Mouse (Mus musculus) kidney, postnatal 0 days (tissue): Measurements from ENCODE around the gene Lemd2. TPM values are rescaled to one million over a fixed set of nuclear protein-coding genes. Genes with fewer than 3 reads are reported as not detected.
A peak's percentile ranks its signal among the peaks of the same experiment; 100 is the strongest.

Experiments used
- ATAC-seq: fragments of 200-750 bp; cut with Nextera tagmentation; replicated peaks from 2 replicates; pipeline ENCODE4 v1.8.0; 2017; ENCODE audit warnings: low read depth, moderate number of reproducible peaks, moderate TSS enrichment, moderate library complexity; ENCODE audit not compliant: low FRiP score
- DNase-seq: peaks from one replicate; pipeline ENCODE4 v3.0.0-alpha.2; 2016; ENCODE audit warnings: low spot score
- H3K27ac ChIP-seq: fragments of 300-500 bp; sonication (generic); 2 replicates; pipeline ENCODE4 v1.5.1; 2014; ENCODE audit warnings: mild to moderate bottlenecking
- H3K27me3 ChIP-seq: fragments of 300-500 bp; sonication (generic); 2 replicates; pipeline ENCODE4 v1.6.1; 2014; ENCODE audit warnings: low read length, mixed read lengths; ENCODE audit not compliant: insufficient read depth
- H3K36me3 ChIP-seq: fragments of 300-500 bp; sonication (generic); 2 replicates; pipeline ENCODE4 v1.6.1; 2014; ENCODE audit warnings: low read length, mixed read lengths; ENCODE audit not compliant: insufficient read depth
- H3K4me1 ChIP-seq: fragments of 300-500 bp; sonication (generic); replicated peaks from 2 replicates; pipeline ENCODE4 v1.6.1; 2014; ENCODE audit warnings: antibody characterized with exemption, low read length, mixed read lengths; ENCODE audit not compliant: insufficient read depth
- H3K4me2 ChIP-seq: fragments of 300-500 bp; sonication (generic); 2 replicates; pipeline ENCODE4 v1.6.1; 2014; ENCODE audit warnings: mild to moderate bottlenecking, low read length, moderate library complexity, mixed read lengths
- H3K4me3 ChIP-seq: fragments of 300-500 bp; sonication (generic); replicated peaks from 2 replicates; pipeline ENCODE4 v1.5.1; 2014; ENCODE audit warnings: low read depth, low read length
- H3K9ac ChIP-seq: fragments of 300-500 bp; sonication (generic); 2 replicates; pipeline ENCODE4 v1.6.1; 2014; ENCODE audit warnings: low read depth, low read length
- H3K9me3 ChIP-seq: fragments of 300-500 bp; sonication (generic); replicated peaks from 2 replicates; pipeline ENCODE4 v1.6.1; 2016; ENCODE audit warnings: low read length, inconsistent platforms, mixed read lengths
- CTCF ChIP-seq: IDR thresholded peaks from 2 replicates; pipeline ENCODE4 v1.5.1; 2016; ENCODE audit warnings: antibody characterized with exemption, low read depth, mild to moderate bottlenecking, moderate library complexity
- WGBS: fragments of 180-500 bp; shearing (Covaris S2); extraction: QIAGEN DNeasy Blood & Tissue Kit; methylation state at CpG from one replicate; pipeline ENCODE4 v1.1.7; 2014; 5-methylcytosine and 5-hydroxymethylcytosine counted together
- polyA plus RNA-seq: library from polyadenylated mRNA; unstranded; fragments of >200 nt; fragmentation: Nextera tagmentation; extraction: Ambion mirVana; gene quantifications from 2 replicates; pipeline ENCODE4 v1.2.1, GENCODE M21; 2015

The Lemd2 gene
- polyA plus RNA-seq, 1 experiment from 2014 or later: 18.0 TPM

DNA sequence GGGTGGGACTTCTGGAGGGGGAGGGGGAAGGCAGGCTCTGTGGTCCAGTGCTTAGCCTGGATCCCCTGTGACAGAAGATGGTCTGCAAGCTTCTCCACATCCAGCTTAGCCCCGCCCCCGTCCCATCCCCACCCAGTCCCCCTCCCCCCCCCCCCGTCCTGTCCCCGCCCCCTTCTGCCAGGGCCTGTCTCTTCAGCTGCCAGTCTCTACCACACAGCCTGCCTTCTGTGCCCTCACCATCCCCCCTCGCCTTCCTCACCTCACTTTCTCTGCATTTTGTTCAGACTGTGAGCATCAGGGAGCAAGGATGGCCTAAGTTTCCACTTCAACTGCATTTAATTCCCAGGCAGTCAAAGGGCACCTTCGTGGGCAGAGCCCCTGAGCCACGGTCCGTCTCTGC lies 14.1 kb upstream of the Lemd2 start:
- no peaks in the 10 kb centered on the region for H3K9me3 ChIP-seq
- TF ChIP-seq CTCF: no peak
- H3K27me3 ChIP-seq: no peaks in the 10 kb centered on the region
- ATAC-seq: no peak
- H3K27ac ChIP-seq: no peak overlapping the region
- H3K4me2 ChIP-seq: no peak overlapping the region
- DNase-seq: no peak
- H3K9ac ChIP-seq: no peak overlapping the region
- H3K4me3 ChIP-seq: no peak overlapping the region
- WGBS: 37% methylated on average over 6 of the region's 8 CpGs
- H3K36me3 ChIP-seq: no peaks in the 10 kb centered on the region
- H3K4me1 ChIP-seq: no peaks in the 10 kb centered on the region

DNA sequence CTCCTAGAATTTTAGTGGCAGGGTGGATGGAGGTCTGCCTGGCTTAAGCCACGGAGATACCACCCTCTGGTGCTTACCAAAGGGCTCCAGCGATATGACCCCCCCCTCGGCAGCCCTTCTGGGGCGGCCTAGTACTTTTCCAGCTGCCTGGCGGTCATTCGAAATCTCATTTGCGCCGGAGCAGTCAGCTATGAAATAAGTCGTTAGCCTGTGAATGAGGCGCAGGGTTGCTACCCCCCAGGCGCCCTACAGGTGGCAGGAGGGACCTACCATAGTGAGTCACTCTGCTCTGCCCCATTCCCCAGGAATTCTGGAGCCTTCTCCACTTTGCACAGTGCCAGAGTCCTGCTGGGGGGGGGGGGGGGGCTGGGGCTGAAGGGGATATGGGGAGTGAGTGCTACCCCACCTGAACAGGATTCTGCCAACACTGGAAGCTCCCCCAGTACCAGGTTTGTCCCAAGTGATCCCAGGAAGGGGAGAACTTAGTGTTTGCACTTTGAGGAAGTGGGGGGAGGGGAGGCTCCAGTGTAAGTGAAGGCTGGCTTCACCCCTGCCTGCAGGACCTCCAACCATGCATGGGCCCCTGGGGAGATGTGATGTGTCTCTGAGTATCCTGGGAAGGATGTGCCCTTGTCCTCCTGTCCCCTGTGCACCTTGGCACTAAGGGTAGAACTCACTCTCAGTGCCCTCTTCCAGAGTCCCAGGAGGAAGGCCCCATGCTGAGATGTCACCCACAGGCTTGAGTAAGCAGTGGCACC lies 8.7 kb upstream of the Lemd2 start:
- Histone ChIP-seq H3K4me2 (0 out of 2 replicates have a peak overlapping the region, but pooled peaks have one; percentile 7), H3K27ac (peak overlapping the region; percentile 73)
- WGBS: 4% methylated on average over 11 of the region's 11 CpGs

DNA sequence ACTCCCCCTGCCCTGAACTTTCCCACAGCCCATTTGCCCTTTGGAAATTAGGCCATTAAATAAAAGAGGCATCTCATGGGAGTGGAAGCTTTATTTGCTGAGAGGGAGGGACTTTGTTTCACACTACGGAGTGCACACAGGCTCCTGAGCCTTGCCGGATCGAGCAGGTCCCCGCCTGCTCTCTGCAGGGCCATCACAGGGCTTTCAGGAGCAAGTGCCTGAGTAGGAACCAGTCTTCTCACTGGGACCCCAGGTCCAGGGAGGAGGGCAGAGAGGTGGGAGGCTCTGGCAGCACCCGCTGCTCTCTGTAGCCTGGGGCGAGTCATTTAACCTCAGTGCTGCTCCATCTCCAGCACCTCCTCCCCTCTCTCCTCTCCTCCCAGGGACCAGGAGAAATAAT lies 7.7 kb upstream of the Lemd2 start:
- ATAC-seq (no peak; the same call in 1 of the 2 replicates), DNase-seq (peak; percentile 12)
- Histone ChIP-seq H3K4me1 (peaks cover 7% of the 10 kb centered on the region), H3K4me3 (no peak overlapping the region), H3K27me3 (no peaks in the 10 kb centered on the region), H3K9me3 (no peaks in the 10 kb centered on the region), H3K9ac (0 out of 2 replicates have a peak overlapping the region, but pooled peaks have one; percentile 28), H3K4me2 (0 out of 2 replicates have a peak overlapping the region, but pooled peaks have one; percentile 7), H3K36me3 (no peaks in the 10 kb centered on the region), H3K27ac (peak overlapping the region; percentile 73)
- WGBS: 22% methylated on average over 6 of the region's 6 CpGs
- TF ChIP-seq CTCF: no peak

More for the DNA sequence above, 8.7 kb upstream of the Lemd2 start:
- Histone ChIP-seq H3K4me3 (no peak overlapping the region), H3K9ac (0 out of 2 replicates have a peak overlapping the region, but pooled peaks have one; percentile 28), H3K27me3 (no peaks in the 10 kb centered on the region), H3K4me1 (no peaks in the 10 kb centered on the region; the same call in none of the 2 replicates), H3K36me3 (no peaks in the 10 kb centered on the region), H3K9me3 (no peaks in the 10 kb centered on the region)
- DNase-seq (peak; percentile 80), ATAC-seq (peak; percentile 93)
- peak; percentile 71 for TF ChIP-seq CTCF

GRCm38 (mm10) chr17:27207113-27207707 lies 2.9 kb upstream of the Lemd2 start:
- DNase-seq: peak; percentile 65
- Histone ChIP-seq H3K27ac (no peak overlapping the region), H3K9me3 (no peaks in the 10 kb centered on the region), H3K4me3 (no peak overlapping the region), H3K9ac (no peak overlapping the region), H3K36me3 (no peaks in the 10 kb centered on the region), H3K4me1 (peaks cover 11% of the 10 kb centered on the region), H3K4me2 (no peak overlapping the region), H3K27me3 (no peaks in the 10 kb centered on the region)
- TF ChIP-seq CTCF: no peak; the same call in 1 of the 2 replicates
- ATAC-seq: no peak; the same call in 1 of the 2 replicates
- 15% methylated on average over 11 of the region's 11 CpGs for WGBS

GRCm38 (mm10) chr17:27203358-27204074 lies 753 bp downstream of the Lemd2 start:
- Histone ChIP-seq H3K9me3 (no peaks in the 10 kb centered on the region), H3K27me3 (no peaks in the 10 kb centered on the region), H3K27ac (peak overlapping the region; percentile 96), H3K4me2 (peak overlapping the region; percentile 68), H3K9ac (peak overlapping the region; percentile 95), H3K36me3 (peaks cover 18% of the 10 kb centered on the region), H3K4me1 (peaks cover 17% of the 10 kb centered on the region), H3K4me3 (peak overlapping the region; percentile 77)
- peak; percentile 34 for DNase-seq
- no peak for TF ChIP-seq CTCF
- peak; percentile 65 for ATAC-seq
- WGBS: 2% methylated on average over 38 of the region's 74 CpGs

- WGBS: 46% methylated on average over 13 of the region's 14 CpGs
- DNase-seq: peak; percentile 11
Measured at GRCm38 (mm10) chr17:27202919-27203357, 1.3 kb downstream of the Lemd2 start.

More at GRCm38 (mm10) chr17:27202919-27203357, 1.3 kb downstream of the Lemd2 start:
- H3K4me2 ChIP-seq: peak overlapping the region; percentile 68
- TF ChIP-seq CTCF: no peak
- H3K4me1 ChIP-seq: peaks cover 17% of the 10 kb centered on the region
- peaks cover 21% of the 10 kb centered on the region for H3K36me3 ChIP-seq
- no peaks in the 10 kb centered on the region for H3K27me3 ChIP-seq
- ATAC-seq: no peak
- H3K9me3 ChIP-seq: no peaks in the 10 kb centered on the region
- H3K9ac ChIP-seq: peak overlapping the region; percentile 95
- peak overlapping the region; percentile 96; the same call in 1 of the 2 replicates for H3K27ac ChIP-seq
- H3K4me3 ChIP-seq: peak overlapping the region; percentile 77
